Mouse (Mus musculus) MEL (cell line): Measurements from ENCODE around the gene Me1. TPM values are rescaled to one million over a fixed set of nuclear protein-coding genes. Genes with fewer than 3 reads are reported as not detected.

ENCODE experiments used
- DNase-seq: peaks from one replicate; pipeline ENCODE4 v3.0.0; 2011; ENCODE audit warnings: low read depth, low spot score
- H3K27ac ChIP-seq: 2 replicates; pipeline ENCODE4 v1.5.1; 2012; ENCODE audit warnings: low read depth, mild to moderate bottlenecking, control low read depth, low read length, moderate library complexity; ENCODE audit not compliant: control insufficient read depth
- H3K27me3 ChIP-seq, 2 experiments: fragments of 150-350 bp in 1 of 2; sonication (generic) in 1 of 2; 2 replicates each; pipeline ENCODE4 v1.6.1; 2012; ENCODE audit warnings: low read length in 2 of 2, mild to moderate bottlenecking in 2 of 2, improper control_type of control experiment in 1 of 2, moderate library complexity in 1 of 2; ENCODE audit not compliant: insufficient read depth in 2 of 2, control insufficient read depth in 1 of 2
- H3K36me3 ChIP-seq, 2 experiments: 2 replicates each; pipeline ENCODE4 v1.6.1; 2012 to 2014; ENCODE audit warnings: low read length in 2 of 2, improper control_type of control experiment in 1 of 2, inconsistent platforms in 1 of 2, mild to moderate bottlenecking in 1 of 2; ENCODE audit not compliant: insufficient read depth in 2 of 2, control insufficient read depth in 1 of 2
- H3K4me1 ChIP-seq, 2 experiments: fragments of 150-350 bp in 1 of 2; sonication (generic) in 1 of 2; 2 replicates each; pipeline ENCODE4 v1.6.1; 2012; ENCODE audit warnings: low read length in 2 of 2, improper control_type of control experiment in 1 of 2, mild to moderate bottlenecking in 1 of 2; ENCODE audit not compliant: insufficient read depth in 2 of 2, control insufficient read depth in 1 of 2
- H3K4me3 ChIP-seq, 2 experiments: fragments of 150-350 bp in 1 of 2; sonication (generic) in 1 of 2; 2 replicates each; pipeline ENCODE4 v1.5.1; 2012; ENCODE audit warnings: low read depth in 2 of 2, low read length in 2 of 2, mild to moderate bottlenecking in 2 of 2, moderate library complexity in 2 of 2, control low read depth in 1 of 2, improper control_type of control experiment in 1 of 2; ENCODE audit not compliant: control insufficient read depth in 1 of 2, insufficient read depth in 1 of 2
- H3K79me2 ChIP-seq: 2 replicates; pipeline ENCODE4 v1.6.1; 2012; ENCODE audit warnings: mild to moderate bottlenecking, low read length, moderate library complexity; ENCODE audit not compliant: control insufficient read depth, poor library complexity, insufficient read depth
- H3K9ac ChIP-seq: 2 replicates; pipeline ENCODE4 v1.6.1; 2012; ENCODE audit warnings: low read depth, mild to moderate bottlenecking, control low read depth, low read length, moderate library complexity; ENCODE audit not compliant: control insufficient read depth, poor library complexity, severe bottlenecking
- H3K9me3 ChIP-seq: fragments of 150-350 bp; sonication (generic); replicated peaks from 2 replicates; pipeline ENCODE4 v1.6.1; 2012; ENCODE audit warnings: mild to moderate bottlenecking, low read length, improper control_type of control experiment, moderate library complexity; ENCODE audit not compliant: insufficient read depth
- CHD2 ChIP-seq: IDR thresholded peaks from 2 replicates; pipeline ENCODE4 v1.6.1; 2011; ENCODE audit warnings: low read length, improper control_type of control experiment
- E2F4 ChIP-seq: IDR thresholded peaks from 2 replicates; pipeline ENCODE4 v1.6.1; 2011; ENCODE audit warnings: low read depth, low read length, improper control_type of control experiment, borderline replicate concordance
- EP300 ChIP-seq, 2 experiments: IDR thresholded peaks; 2 replicates each; pipeline ENCODE4 v1.6.1; 2011; ENCODE audit warnings: improper control_type of control experiment in 2 of 2, low read length in 2 of 2, low read depth in 1 of 2, mild to moderate bottlenecking in 1 of 2
- GABPA ChIP-seq: IDR thresholded peaks from 2 replicates; pipeline ENCODE4 v1.6.1; 2012; ENCODE audit warnings: low read depth, mild to moderate bottlenecking, inconsistent platforms, low read length, improper control_type of control experiment, moderate library complexity
- HCFC1 ChIP-seq: IDR thresholded peaks from 2 replicates; pipeline ENCODE4 v1.6.1; 2012; ENCODE audit warnings: low read depth, mild to moderate bottlenecking, inconsistent platforms, low read length, improper control_type of control experiment, moderate library complexity
- JUND ChIP-seq: IDR thresholded peaks from 2 replicates; pipeline ENCODE4 v1.6.1; 2011; ENCODE audit warnings: low read depth, mild to moderate bottlenecking, improper control_type of control experiment, low read length
- MAZ ChIP-seq: IDR thresholded peaks from 2 replicates; pipeline ENCODE4 v1.6.1; 2012; ENCODE audit warnings: low read depth, mild to moderate bottlenecking, inconsistent platforms, low read length, improper control_type of control experiment
- MEF2A ChIP-seq: IDR thresholded peaks from 2 replicates; pipeline ENCODE4 v1.6.1; 2014; ENCODE audit warnings: low read depth, mild to moderate bottlenecking, inconsistent platforms, low read length, improper control_type of control experiment; ENCODE audit not compliant: poor library complexity, insufficient replicate concordance, severe bottlenecking; ENCODE audit errors: extremely low read depth
- MXI1 ChIP-seq: IDR thresholded peaks from 2 replicates; pipeline ENCODE4 v1.6.1; 2011; ENCODE audit warnings: mild to moderate bottlenecking, low read depth, low read length, improper control_type of control experiment
- MYB ChIP-seq: IDR thresholded peaks from 2 replicates; pipeline ENCODE4 v1.6.1; 2011; ENCODE audit warnings: mild to moderate bottlenecking, low read depth, low read length, improper control_type of control experiment
- MYC ChIP-seq: IDR thresholded peaks from 2 replicates; pipeline ENCODE4 v1.6.1; 2011; ENCODE audit warnings: low read depth, mild to moderate bottlenecking, low read length, improper control_type of control experiment, moderate library complexity
- NELFE ChIP-seq: IDR thresholded peaks from 2 replicates; pipeline ENCODE4 v1.6.1; 2011; ENCODE audit warnings: low read depth, low read length, improper control_type of control experiment
- NRF1 ChIP-seq: IDR thresholded peaks from 2 replicates; pipeline ENCODE4 v1.6.1; 2014; ENCODE audit warnings: low read depth, mild to moderate bottlenecking, inconsistent platforms, low read length, improper control_type of control experiment, moderate library complexity; ENCODE audit not compliant: poor library complexity, insufficient read depth, severe bottlenecking
- RCOR1 ChIP-seq: IDR thresholded peaks from 2 replicates; pipeline ENCODE4 v1.6.1; 2012; ENCODE audit warnings: low read depth, mild to moderate bottlenecking, inconsistent platforms, low read length, improper control_type of control experiment
- SIN3A ChIP-seq: IDR thresholded peaks from 2 replicates; pipeline ENCODE4 v1.6.1; 2012; ENCODE audit warnings: low read length, improper control_type of control experiment, inconsistent platforms
- SMC3 ChIP-seq: IDR thresholded peaks from 2 replicates; pipeline ENCODE4 v1.6.1; 2011; ENCODE audit warnings: low read depth, low read length, improper control_type of control experiment
- TAL1 ChIP-seq: IDR thresholded peaks from 2 replicates; pipeline ENCODE4 v1.6.1; 2012; ENCODE audit warnings: mild to moderate bottlenecking, inconsistent platforms, low read length, moderate library complexity, mixed read lengths
- TBP ChIP-seq: IDR thresholded peaks from 2 replicates; pipeline ENCODE4 v1.8.0; 2011; ENCODE audit warnings: low read depth, low read length, improper control_type of control experiment
- USF1 ChIP-seq: IDR thresholded peaks from 2 replicates; pipeline ENCODE4 v1.6.1; 2014; ENCODE audit warnings: low read depth, mild to moderate bottlenecking, inconsistent platforms, low read length, improper control_type of control experiment, moderate library complexity
- USF2 ChIP-seq, 2 experiments: IDR thresholded peaks; 2 replicates each; pipeline ENCODE4 v1.6.1; 2011 to 2012; ENCODE audit warnings: improper control_type of control experiment in 2 of 2, low read length in 2 of 2, borderline replicate concordance in 1 of 2, inconsistent platforms in 1 of 2, low read depth in 1 of 2, mild to moderate bottlenecking in 1 of 2; ENCODE audit not compliant: insufficient read depth in 1 of 2
- ZC3H11A ChIP-seq: IDR thresholded peaks from 2 replicates; pipeline ENCODE4 v1.6.1; 2012; ENCODE audit warnings: low read depth, mild to moderate bottlenecking, inconsistent platforms, low read length, improper control_type of control experiment
- ZKSCAN1 ChIP-seq: IDR thresholded peaks from 2 replicates; pipeline ENCODE4 v1.6.1; 2012; ENCODE audit warnings: low read depth, mild to moderate bottlenecking, inconsistent platforms, low read length, improper control_type of control experiment, moderate library complexity
- ZNF384 ChIP-seq: IDR thresholded peaks from 2 replicates; pipeline ENCODE4 v1.6.1; 2012; ENCODE audit warnings: low read depth, mild to moderate bottlenecking, inconsistent platforms, low read length, improper control_type of control experiment
- polyA plus RNA-seq, 2 experiments: library from polyadenylated mRNA; stranded (reverse) in 1 of 2; unstranded in 1 of 2; fragments of >175 nt in 1 of 2; fragments of >200 nt in 1 of 2; gene quantifications; 2 replicates each; pipeline versions ENCODE4 v1.2.1 to v1.2.4; 2012; ENCODE audit warnings: low replicate concordance in 2 of 2, low read depth in 1 of 2; ENCODE audit not compliant: insufficient read length in 2 of 2, insufficient read depth in 1 of 2, missing spikeins in 1 of 2
- total RNA-seq: library from RNA; depleted of rRNA; stranded (reverse); fragments of 300-350 nt; gene quantifications from 2 replicates; pipeline ENCODE4 v1.2.3, GENCODE M21; 2012

Me1 gene
- total and polyA plus RNA-seq, 3 experiments = 7.1 to 123 (median 23.4) TPM

GRCm38 (mm10) chr9:86544559-86544958 lies 151.2 kb downstream of the Me1 start:
- H3K36me3 ChIP-seq = peaks cover 0 to 7% of the 10 kb centered on the region in 2 experiments; a peak in 2 of 4 replicates
- H3K9me3 ChIP-seq = no peaks in the 10 kb centered on the region
- H3K27ac ChIP-seq = no peak overlapping the region
- H3K79me2 ChIP-seq = no peaks in the 10 kb centered on the region
- H3K4me3 ChIP-seq = no peak overlapping the region
- no peaks in the 10 kb centered on the region for H3K4me1 ChIP-seq
- H3K27me3 ChIP-seq = no peaks in the 10 kb centered on the region
- TF ChIP-seq TBP = no peak
- TF ChIP-seq JUND = no peak
- no peak overlapping the region for H3K9ac ChIP-seq
- DNase-seq = no peak

- no peaks in the 10 kb centered on the region for H3K27me3 ChIP-seq
- H3K79me2 ChIP-seq = no peaks in the 10 kb centered on the region
- peaks cover 0 to 7% of the 10 kb centered on the region in 2 experiments; a peak in 2 of 4 replicates for H3K36me3 ChIP-seq
- no peaks in the 10 kb centered on the region for H3K4me1 ChIP-seq
- H3K27ac ChIP-seq = no peak overlapping the region
- H3K9ac ChIP-seq = no peak overlapping the region
- DNase-seq = no peak
- H3K4me3 ChIP-seq = no peak overlapping the region
- no peaks in the 10 kb centered on the region for H3K9me3 ChIP-seq
- TF ChIP-seq E2F4 (no peak), GABPA (no peak), TAL1 (no peak), NRF1 (no peak), ZKSCAN1 (no peak), MEF2A (no peak), ZNF384 (no peak), EP300 (IDR thresholded peaks at IDR 0.05; ENCODE audit: low read depth in 1 of 2, low read length in 2 of 2) (no peak), USF2 (IDR thresholded peaks at IDR 0.05; ENCODE audit: borderline replicate concordance in 1 of 2, insufficient read depth in 1 of 2, low read depth in 1 of 2, low read length in 2 of 2) (no peak), HCFC1 (no peak)
These were observed 152.3 kb downstream of the Me1 start for GRCm38 (mm10) chr9:86543451-86543850.

- Histone ChIP-seq H3K36me3 (peaks cover 0 to 5% of the 10 kb centered on the region in 2 experiments; a peak in 2 of 4 replicates), H3K27me3 (no peaks in the 10 kb centered on the region), H3K9ac (no peak overlapping the region), H3K4me1 (no peaks in the 10 kb centered on the region), H3K4me3 (no peak overlapping the region), H3K27ac (no peak overlapping the region), H3K79me2 (no peaks in the 10 kb centered on the region), H3K9me3 (no peaks in the 10 kb centered on the region)
- no peak for DNase-seq
- TF ChIP-seq NELFE = no peak
- no peak for TF ChIP-seq NRF1
- TF ChIP-seq SIN3A = no peak
- TF ChIP-seq SMC3 = no peak
- no peak for TF ChIP-seq USF1
- TF ChIP-seq MEF2A = no peak
- TF ChIP-seq CHD2 = no peak
- TF ChIP-seq ZC3H11A = no peak
- no peak for TF ChIP-seq MXI1
- TF ChIP-seq RCOR1 = no peak
- no peak for TF ChIP-seq MAZ
- TF ChIP-seq MYC = no peak
- TF ChIP-seq MYB = no peak
- TF ChIP-seq ZKSCAN1 = no peak
These were observed 161.7 kb downstream of the Me1 start for GRCm38 (mm10) chr9:86534071-86534470.
